In genomic region chr17:88336140-88336769, GRCm38 (mm10) we compare ENCODE assay signal across 8 mouse cellular contexts.
DNase-seq lines count a peak whose midpoint lies in the region; ATAC-seq and TF ChIP-seq lines count a peak whose summit lies in the region.

No protein-coding gene starts in this region.

- H3K36me3 ChIP-seq in hindbrain, postnatal 0 days (ENCODE audit: insufficient read depth, low read length): no peaks in the 10 kb centered on the region

- H3K9ac ChIP-seq in hindbrain, postnatal 0 days (replicated peaks; ENCODE audit: low read length): no peak overlapping the region

- peaks cover 14% of the 10 kb centered on the region for H3K4me1 ChIP-seq in brown adipose tissue, adult 24 weeks (ENCODE audit: control insufficient read depth, insufficient read depth, insufficient read length, low read length)
- H3K4me1 ChIP-seq in hindbrain, postnatal 0 days (ENCODE audit: insufficient read depth, low read length): no peaks in the 10 kb centered on the region; the same call in 1 of the 2 replicates

- H3K27me3 ChIP-seq in hindbrain, postnatal 0 days (ENCODE audit: insufficient read depth, low read length): no peaks in the 10 kb centered on the region

- H3K9me3 ChIP-seq in hindbrain, postnatal 0 days (ENCODE audit: low read length): no peaks in the 10 kb centered on the region

- no peak for ATAC-seq in hindbrain, postnatal 0 days

- peak overlapping the region; percentile 95 for H3K27ac ChIP-seq in brown adipose tissue, adult 24 weeks (replicated peaks; ENCODE audit: low read depth, low read length)
- no peak overlapping the region for H3K27ac ChIP-seq in hindbrain, postnatal 0 days

- TF ChIP-seq CTCF in hindbrain, postnatal 0 days (IDR thresholded peaks at IDR 0.05; ENCODE audit: low read depth): no peak

- 60% methylated on average over 3 of the region's 3 CpGs for WGBS in hindbrain, postnatal 0 days

- H3K4me3 ChIP-seq in brown adipose tissue, adult 24 weeks (ENCODE audit: insufficient read depth, low read depth, low read length): no peak overlapping the region
- no peak overlapping the region for H3K4me3 ChIP-seq in hindbrain, postnatal 0 days (ENCODE audit: low read length)

- DNase-seq in kidney, adult 11 months: peak; percentile 15
- no peak for DNase-seq in kidney, postnatal 4 days
- DNase-seq in gastrocnemius, adult 18-20 months (ENCODE audit: low spot score): peak; percentile 88
- DNase-seq in layer of hippocampus, postnatal 36 days: peak; percentile 47 to 51
- DNase-seq in ovary, postnatal 36 days (ENCODE audit: low spot score): no peak
- no peak for DNase-seq in Muller cell, postnatal 12 days (ENCODE audit: inconsistent ontology term)
- no peak for DNase-seq in hindbrain, postnatal 0 days (ENCODE audit: low spot score)

- H3K4me2 ChIP-seq in hindbrain, postnatal 0 days (ENCODE audit: low read depth, low read length): no peak overlapping the region

Comparison
In these comparisons a context has a peak if more than half of its experiments do, and no peak if none do; other contexts are left out.
1. DNase-seq: peak in kidney, adult 11 months (single experiment), gastrocnemius, adult 18-20 months (single experiment) and layer of hippocampus, postnatal 36 days (2 of 2); none in kidney, postnatal 4 days (0 of 2), ovary, postnatal 36 days (single experiment), Muller cell, postnatal 12 days (single experiment) and hindbrain, postnatal 0 days (single experiment).